Mouse (Mus musculus): ENCODE measurements around the gene Slc44a2.

GRCm38 (mm10) chr9:21402764-21403253 is 82.3 kb downstream of the Slc44a2 start:
- TF ChIP-seq CTCF (IDR thresholded peaks at IDR 0.05; ENCODE audit: low read depth) = no peak
- 0 out of 2 replicates have a peak, but pooled peaks have one; percentile 21 for TF ChIP-seq EP300 (IDR thresholded peaks at IDR 0.05; ENCODE audit: low read depth)
